Mouse (Mus musculus): ENCODE measurements around the gene Wipf1. TPM values are rescaled to one million over a fixed set of nuclear protein-coding genes. Genes with fewer than 3 reads are reported as not detected.

Gene Wipf1
- 2.4 and 4.8 TPM in 2 replicates for polyA plus RNA-seq (2015; fragmentation: Nextera tagmentation; extraction: Ambion mirVana)

DNA sequence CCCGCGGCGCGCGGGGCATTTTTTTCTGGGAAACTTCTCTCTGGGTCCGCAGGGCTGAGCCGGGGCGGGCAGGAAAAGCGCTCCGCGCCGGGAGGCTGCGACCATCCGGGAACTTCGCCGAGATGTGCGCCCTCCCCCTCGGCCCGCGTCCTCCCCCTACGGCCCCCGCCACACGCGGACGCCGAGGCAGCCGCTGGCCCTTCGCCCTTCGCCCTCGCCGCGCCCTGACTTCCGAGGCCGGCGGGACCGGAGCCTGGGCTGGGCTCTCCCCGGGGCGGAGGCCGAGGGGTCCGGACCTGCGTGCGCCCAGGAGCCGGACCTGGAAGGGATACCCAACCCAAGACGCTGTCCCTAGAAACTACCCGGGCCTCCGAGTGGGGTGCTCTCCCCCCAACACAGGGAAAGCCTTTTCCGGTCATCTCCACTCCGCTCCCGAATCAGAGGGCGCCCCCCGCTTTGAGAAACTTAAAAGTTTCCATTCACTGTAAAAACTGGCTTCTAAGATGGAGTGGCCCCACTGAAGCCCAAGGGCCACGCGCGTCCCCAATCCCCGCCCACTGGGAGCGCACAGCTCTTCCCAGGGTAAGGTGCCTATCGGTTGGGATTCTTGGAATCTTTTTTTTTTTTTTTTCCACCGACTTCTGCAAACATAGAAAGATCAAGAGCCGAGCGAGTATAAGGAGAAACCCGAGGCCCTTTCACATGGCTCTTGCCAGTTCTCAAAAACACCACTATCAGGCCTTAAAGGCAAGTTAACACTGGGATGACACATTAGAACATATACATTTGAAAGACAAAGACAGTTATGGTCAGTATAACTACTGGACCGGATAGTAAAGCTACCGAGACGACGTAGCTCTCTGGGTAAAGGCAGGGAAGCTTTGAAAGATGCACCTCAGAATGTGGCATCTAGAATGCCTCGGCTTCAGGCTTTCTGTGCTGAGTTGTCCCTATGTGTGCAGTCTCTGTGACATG, at the start of gene Wipf1:
Gene Wipf1, minus strand, starts transcription at position 379 of the 975 bp plus-strand sequence.
- Histone ChIP-seq H3K4me2 (peak within 1 kb of the TSS; percentile 97), H3K36me3 (no peaks in the 10 kb centered on the region), H3K27ac (replicated peaks) (peak within 1 kb of the TSS; percentile 73), H3K4me1 (peaks cover 19% of the 10 kb centered on the region), H3K9me3 (replicated peaks) (no peaks in the 10 kb centered on the region), H3K9ac (replicated peaks) (peak within 1 kb of the TSS; percentile 72), H3K4me3 (replicated peaks) (peak within 1 kb of the TSS; percentile 73), H3K27me3 (replicated peaks) (peaks cover 3% of the 10 kb centered on the region)
- peak; percentile 76 for ATAC-seq (ENCODE audit: low FRiP score)
- WGBS, result 2% methylated on average over 59 of the region's 66 CpGs

DNA sequence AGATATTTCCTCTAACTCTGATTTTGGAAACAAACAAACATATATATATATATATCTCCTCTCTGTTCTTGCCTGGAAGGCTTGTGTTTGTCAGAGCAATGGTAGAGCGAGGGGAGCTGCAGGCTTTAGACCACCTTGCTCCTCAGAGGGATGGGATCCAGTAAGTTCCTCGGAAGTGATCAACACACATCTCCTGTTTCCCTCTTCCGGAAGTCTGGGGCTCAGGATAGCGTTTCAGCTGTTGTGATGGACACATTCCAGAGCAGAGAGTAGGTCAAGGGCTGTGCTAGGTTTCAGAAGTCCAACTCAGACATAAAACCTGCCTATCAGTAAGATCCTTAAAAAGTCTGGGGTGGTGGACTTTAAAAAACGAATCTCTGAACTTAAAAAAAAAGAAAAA, 49.6 kb upstream of the Wipf1 start:
- Histone ChIP-seq H3K27me3 (replicated peaks) (0 out of 2 replicates have a peak, but pooled peaks cover 4% of the 10 kb centered on the region), H3K36me3 (no peaks in the 10 kb centered on the region), H3K4me1 (no peaks in the 10 kb centered on the region; the same call in 1 of the 2 replicates), H3K4me2 (no peak overlapping the region), H3K9me3 (replicated peaks) (no peaks in the 10 kb centered on the region), H3K9ac (replicated peaks) (no peak overlapping the region), H3K27ac (replicated peaks) (no peak overlapping the region), H3K4me3 (replicated peaks) (no peak overlapping the region)
- no peak for ATAC-seq (ENCODE audit: low FRiP score)
- 70% methylated on average over 5 of the region's 5 CpGs for WGBS

GRCm38 (mm10) chr2:73574418-73574817, 44.9 kb upstream of the Wipf1 start:
- no peak overlapping the region for H3K4me2 ChIP-seq
- no peak overlapping the region for H3K9ac ChIP-seq (replicated peaks)
- no peak for ATAC-seq (ENCODE audit: low FRiP score)
- 85% methylated on average over 6 of the region's 6 CpGs for WGBS
- H3K9me3 ChIP-seq (replicated peaks), result no peaks in the 10 kb centered on the region
- no peaks in the 10 kb centered on the region for H3K27me3 ChIP-seq (replicated peaks)
- H3K36me3 ChIP-seq, result no peaks in the 10 kb centered on the region
- H3K4me3 ChIP-seq (replicated peaks), result no peak overlapping the region
- no peak overlapping the region for H3K27ac ChIP-seq (replicated peaks)
- H3K4me1 ChIP-seq, result peaks cover 5% of the 10 kb centered on the region

DNA sequence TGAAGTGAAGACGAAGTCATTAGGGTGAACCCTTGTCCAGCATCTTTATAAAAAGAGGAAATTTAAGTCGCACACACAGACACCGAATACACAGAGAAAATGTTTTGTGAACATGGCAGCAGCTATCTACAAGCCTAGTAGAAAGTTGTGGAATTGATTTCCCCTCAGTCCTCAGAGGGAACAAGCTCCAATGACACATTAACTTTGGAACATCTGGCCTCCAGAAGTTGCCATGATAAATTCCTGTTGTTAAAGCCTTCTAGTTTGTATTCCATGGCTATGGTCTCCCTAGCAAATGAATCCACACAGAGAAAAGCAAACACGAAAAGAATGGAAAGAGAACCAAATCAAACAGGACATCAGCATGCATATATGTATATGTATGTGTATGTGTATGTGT, 44.0 kb upstream of the Wipf1 start:
- H3K36me3 ChIP-seq, result no peaks in the 10 kb centered on the region
- H3K4me1 ChIP-seq, result peaks cover 5% of the 10 kb centered on the region
- no peak overlapping the region for H3K4me3 ChIP-seq (replicated peaks)
- H3K9ac ChIP-seq (replicated peaks), result no peak overlapping the region
- no peak for ATAC-seq (ENCODE audit: low FRiP score)
- H3K9me3 ChIP-seq (replicated peaks), result no peaks in the 10 kb centered on the region
- WGBS, result 85% methylated on average over 4 of the region's 4 CpGs
- no peaks in the 10 kb centered on the region for H3K27me3 ChIP-seq (replicated peaks)
- peak overlapping the region; percentile 58; the same call in 1 of the 2 replicates for H3K27ac ChIP-seq (replicated peaks)
- H3K4me2 ChIP-seq, result peak overlapping the region; percentile 53

- ATAC-seq (ENCODE audit: low FRiP score), result peak; percentile 92
- Histone ChIP-seq H3K4me2 (peak overlapping the region; percentile 53), H3K4me1 (peaks cover 5% of the 10 kb centered on the region), H3K9ac (replicated peaks) (peak overlapping the region; percentile 11; the same call in 1 of the 2 replicates), H3K4me3 (replicated peaks) (peak overlapping the region; percentile 30), H3K36me3 (no peaks in the 10 kb centered on the region), H3K9me3 (replicated peaks) (no peaks in the 10 kb centered on the region), H3K27me3 (replicated peaks) (0 out of 2 replicates have a peak, but pooled peaks cover 2% of the 10 kb centered on the region), H3K27ac (replicated peaks) (peak overlapping the region; percentile 58)
- 12% methylated on average over 23 of the region's 23 CpGs for WGBS
These were observed 43.2 kb upstream of the Wipf1 start for GRCm38 (mm10) chr2:73572539-73573372.

- Histone ChIP-seq H3K9ac (replicated peaks) (no peak overlapping the region), H3K27me3 (replicated peaks) (0 out of 2 replicates have a peak, but pooled peaks cover 2% of the 10 kb centered on the region), H3K9me3 (replicated peaks) (no peaks in the 10 kb centered on the region), H3K27ac (replicated peaks) (no peak overlapping the region), H3K4me3 (replicated peaks) (no peak overlapping the region), H3K36me3 (no peaks in the 10 kb centered on the region), H3K4me2 (no peak overlapping the region), H3K4me1 (peaks cover 5% of the 10 kb centered on the region)
- 76% methylated on average over 6 of the region's 6 CpGs for WGBS
- ATAC-seq (ENCODE audit: low FRiP score), result no peak
These were observed 42.4 kb upstream of the Wipf1 start for GRCm38 (mm10) chr2:73571901-73572300.

- H3K27me3 ChIP-seq (replicated peaks), result 0 out of 2 replicates have a peak, but pooled peaks cover 2% of the 10 kb centered on the region
- WGBS, result 93% methylated on average over 9 of the region's 9 CpGs
These were observed 41.8 kb upstream of the Wipf1 start for GRCm38 (mm10) chr2:73571304-73571703.

GRCm38 (mm10) chr2:73566989-73567605, 37.6 kb upstream of the Wipf1 start:
- Histone ChIP-seq H3K36me3 (no peaks in the 10 kb centered on the region), H3K4me1 (peaks cover 5% of the 10 kb centered on the region; the same call in 1 of the 2 replicates), H3K27me3 (replicated peaks) (0 out of 2 replicates have a peak, but pooled peaks cover 2% of the 10 kb centered on the region), H3K4me2 (peak overlapping the region; percentile 46), H3K9me3 (replicated peaks) (no peaks in the 10 kb centered on the region), H3K4me3 (replicated peaks) (0 out of 2 replicates have a peak overlapping the region, but pooled peaks have one; percentile 6), H3K9ac (replicated peaks) (no peak overlapping the region), H3K27ac (replicated peaks) (no peak overlapping the region)
- ATAC-seq (ENCODE audit: low FRiP score), result peak; percentile 33; the same call in 1 of the 2 replicates
- WGBS, result 27% methylated on average over 8 of the region's 8 CpGs

More at GRCm38 (mm10) chr2:73571304-73571703, 41.8 kb upstream of the Wipf1 start:
- Histone ChIP-seq H3K36me3 (no peaks in the 10 kb centered on the region), H3K9me3 (replicated peaks) (no peaks in the 10 kb centered on the region), H3K9ac (replicated peaks) (no peak overlapping the region), H3K4me1 (peaks cover 5% of the 10 kb centered on the region), H3K27ac (replicated peaks) (no peak overlapping the region), H3K4me2 (no peak overlapping the region), H3K4me3 (replicated peaks) (no peak overlapping the region)
- no peak for ATAC-seq (ENCODE audit: low FRiP score)

- H3K36me3 ChIP-seq, result no peaks in the 10 kb centered on the region
- H3K4me1 ChIP-seq, result peaks cover 14% of the 10 kb centered on the region
- H3K4me3 ChIP-seq (replicated peaks), result no peak overlapping the region
- 6% methylated on average over 7 of the region's 7 CpGs for WGBS
- no peak overlapping the region for H3K4me2 ChIP-seq
- no peak overlapping the region for H3K27ac ChIP-seq (replicated peaks)
- no peak for ATAC-seq (ENCODE audit: low FRiP score)
- no peak overlapping the region for H3K9ac ChIP-seq (replicated peaks)
- H3K9me3 ChIP-seq (replicated peaks), result no peaks in the 10 kb centered on the region
- H3K27me3 ChIP-seq (replicated peaks), result 0 out of 2 replicates have a peak, but pooled peaks cover 2% of the 10 kb centered on the region
These were observed 36.6 kb upstream of the Wipf1 start for GRCm38 (mm10) chr2:73566162-73566561.

DNA sequence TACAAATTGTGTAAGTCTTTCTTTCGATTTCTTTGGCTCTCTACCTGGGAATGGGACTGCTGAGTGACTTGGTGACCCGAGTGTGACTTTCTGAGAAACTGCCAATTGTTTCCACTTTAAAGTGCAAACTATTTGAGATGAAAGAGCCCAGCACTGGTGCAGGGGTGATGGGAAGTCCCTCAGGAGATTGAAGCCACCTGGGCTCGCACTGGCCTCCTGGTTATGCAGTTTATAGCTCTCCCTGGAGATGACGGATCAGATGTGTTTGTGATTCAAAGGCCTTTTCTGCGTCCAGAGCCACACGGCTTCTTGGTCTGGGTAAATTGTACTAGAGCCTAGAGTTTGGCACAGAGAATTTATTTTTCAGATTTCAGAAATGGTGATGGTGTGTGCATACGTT, 34.2 kb upstream of the Wipf1 start:
- Histone ChIP-seq H3K9me3 (replicated peaks) (no peaks in the 10 kb centered on the region), H3K9ac (replicated peaks) (no peak overlapping the region), H3K36me3 (no peaks in the 10 kb centered on the region), H3K4me3 (replicated peaks) (no peak overlapping the region), H3K27me3 (replicated peaks) (0 out of 2 replicates have a peak, but pooled peaks cover 2% of the 10 kb centered on the region), H3K4me2 (no peak overlapping the region), H3K4me1 (peaks cover 18% of the 10 kb centered on the region), H3K27ac (replicated peaks) (no peak overlapping the region)
- no peak for ATAC-seq (ENCODE audit: low FRiP score)
- WGBS, result 58% methylated on average over 7 of the region's 7 CpGs

- H3K4me1 ChIP-seq, result peaks cover 18% of the 10 kb centered on the region
- no peak overlapping the region for H3K27ac ChIP-seq (replicated peaks)
- H3K27me3 ChIP-seq (replicated peaks), result no peaks in the 10 kb centered on the region
- H3K4me3 ChIP-seq (replicated peaks), result no peak overlapping the region
- no peaks in the 10 kb centered on the region for H3K36me3 ChIP-seq
- H3K4me2 ChIP-seq, result no peak overlapping the region
- no peak overlapping the region for H3K9ac ChIP-seq (replicated peaks)
- 94% methylated on average over 9 of the region's 9 CpGs for WGBS
- no peak for ATAC-seq (ENCODE audit: low FRiP score)
- no peaks in the 10 kb centered on the region for H3K9me3 ChIP-seq (replicated peaks)
These were observed 33.1 kb upstream of the Wipf1 start for GRCm38 (mm10) chr2:73562656-73563055.

Measured in neural tube, embryonic 15.5 days (tissue).